Mouse (Mus musculus) bone marrow, adult 2 months (tissue): ENCODE data around the gene Cacna1e. TPM values are rescaled to one million over a fixed set of nuclear protein-coding genes. Genes with fewer than 3 reads are reported as not detected.

Experiments used
- H3K27ac ChIP-seq: fragments of 200-500 bp; 2 replicates; pipeline ENCODE4 v1.5.1; 2012; ENCODE audit warnings: low read depth, mild to moderate bottlenecking, control low read depth, inconsistent platforms, low read length; ENCODE audit not compliant: control insufficient read depth, poor library complexity, insufficient read depth
- H3K4me1 ChIP-seq: fragments of 200-500 bp; 2 replicates; pipeline ENCODE4 v1.6.1; 2011; ENCODE audit warnings: low read length; ENCODE audit not compliant: control insufficient read depth, insufficient read depth
- H3K4me3 ChIP-seq: fragments of 200-500 bp; replicated peaks from 2 replicates; pipeline ENCODE3; 2011; ENCODE audit warnings: mild to moderate bottlenecking, low read depth, low read length, control low read depth; ENCODE audit not compliant: control insufficient read depth
- CTCF ChIP-seq: fragments of 200-500 bp; IDR thresholded peaks from 2 replicates; pipeline ENCODE4 v1.5.1; 2011; ENCODE audit warnings: low read length, control low read depth; ENCODE audit not compliant: control insufficient read depth, insufficient read depth
- POLR2A ChIP-seq: fragments of 200-500 bp; IDR thresholded peaks from 2 replicates; pipeline ENCODE4 v1.6.1; 2011; ENCODE audit warnings: low read depth, mild to moderate bottlenecking, control low read depth, low read length, borderline replicate concordance; ENCODE audit not compliant: control insufficient read depth
- WGBS: fragments of 180-500 bp; shearing (Covaris S2); methylation state at CpG from one replicate; pipeline ENCODE4 v1.1.7; 2018; 5-methylcytosine and 5-hydroxymethylcytosine counted together
- polyA plus RNA-seq: library from polyadenylated mRNA; stranded (reverse); fragments of >200 nt; gene quantifications from 2 replicates; pipeline ENCODE4 v1.2.4, GENCODE M21; 2011; ENCODE audit warnings: low replicate concordance; ENCODE audit not compliant: missing spikeins, insufficient read depth, insufficient read length

The Cacna1e gene
- polyA plus RNA-seq, 1 experiment, result 13.6 TPM

DNA sequence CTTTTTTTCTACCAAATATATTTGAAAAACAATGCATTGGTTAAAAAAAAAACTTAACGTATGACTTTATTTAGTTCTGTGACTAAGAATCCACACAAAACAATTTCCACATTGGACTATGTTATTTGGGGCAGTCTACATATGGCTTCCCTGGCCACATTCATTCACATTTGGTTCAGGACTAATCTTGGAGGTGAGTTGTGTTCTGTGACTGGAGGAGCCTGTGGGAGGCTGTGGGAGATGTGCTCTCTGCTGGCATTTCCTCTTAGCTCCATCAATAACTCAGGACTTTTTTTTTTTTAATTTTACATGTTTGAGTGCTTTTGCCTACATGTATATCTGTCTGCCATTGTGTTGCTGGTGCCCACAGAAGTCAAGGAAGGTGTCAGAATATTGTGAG, 281.8 kb downstream of the Cacna1e start:
- Histone ChIP-seq H3K4me3 (no peak overlapping the region), H3K4me1 (no peaks in the 10 kb centered on the region), H3K27ac (no peak overlapping the region)
- WGBS, result 84% methylated on average over 1 of the region's 1 CpGs
- TF ChIP-seq CTCF (no peak), POLR2A (no peak)

DNA sequence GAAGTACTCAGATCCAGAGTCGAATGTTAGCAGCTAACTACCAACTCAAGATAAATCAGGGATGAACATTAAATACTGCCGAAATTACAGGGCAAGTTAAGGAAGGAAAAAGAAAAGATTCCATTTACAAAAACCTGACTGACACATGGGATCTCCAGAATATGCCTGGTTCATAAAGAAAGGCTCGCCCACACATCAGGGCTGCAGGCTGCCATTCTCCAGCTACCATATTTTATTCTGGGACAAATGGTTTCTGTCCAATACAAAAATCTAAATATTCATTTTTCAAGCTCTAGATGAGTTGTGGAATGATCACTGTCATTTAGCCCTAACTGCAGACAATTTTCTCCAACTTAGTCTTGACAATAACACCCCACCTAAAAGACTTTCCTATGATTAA, 301.8 kb downstream of the Cacna1e start:
- H3K4me3 ChIP-seq, result no peak overlapping the region
- H3K27ac ChIP-seq, result no peak overlapping the region
- H3K4me1 ChIP-seq, result no peaks in the 10 kb centered on the region
- WGBS, result 71% methylated on average over 3 of the region's 3 CpGs
- TF ChIP-seq POLR2A (no peak), CTCF (no peak)

DNA sequence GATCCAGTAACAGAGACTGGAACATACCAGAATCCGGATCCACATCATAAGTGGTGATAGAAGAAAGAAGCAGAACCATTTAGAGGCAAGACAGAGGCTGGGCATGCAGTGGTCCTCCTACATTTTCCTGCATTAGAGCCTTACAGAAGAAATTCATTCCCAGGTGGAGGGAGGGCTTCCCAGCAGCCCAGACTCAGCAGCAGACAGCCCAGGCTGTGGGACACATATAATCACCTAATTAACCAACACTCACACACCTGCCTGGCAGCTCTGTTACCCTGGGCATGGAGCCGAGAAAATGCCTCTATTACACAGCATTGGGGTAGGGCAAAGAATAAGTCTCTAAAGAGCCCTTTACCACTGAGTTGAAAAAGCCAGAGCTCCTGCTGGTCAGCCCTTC, 304.4 kb downstream of the Cacna1e start:
- TF ChIP-seq POLR2A (no peak), CTCF (no peak)
- no peak overlapping the region for H3K27ac ChIP-seq
- H3K4me3 ChIP-seq, result no peak overlapping the region
- WGBS, result 59% methylated on average over 2 of the region's 2 CpGs
- H3K4me1 ChIP-seq, result no peaks in the 10 kb centered on the region

DNA sequence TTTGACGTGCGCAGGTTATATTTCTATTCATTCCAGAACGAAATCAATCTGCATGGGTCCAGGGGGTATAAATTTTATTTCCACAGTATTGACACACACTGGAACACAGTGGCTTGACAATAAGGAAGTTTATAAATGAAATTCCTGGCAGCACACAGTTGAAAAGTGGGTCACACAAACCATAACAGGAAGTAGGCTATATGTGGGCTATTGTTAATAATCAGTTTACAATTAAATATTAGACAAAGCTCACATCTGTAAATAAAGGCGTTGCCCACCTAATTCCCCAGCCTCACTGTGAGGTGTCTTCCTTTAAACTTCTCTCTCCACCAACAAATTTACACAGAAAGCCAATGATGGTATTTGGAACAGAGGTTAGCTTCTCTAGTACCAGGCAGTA, 305.6 kb downstream of the Cacna1e start:
- H3K4me1 ChIP-seq, result no peaks in the 10 kb centered on the region
- TF ChIP-seq POLR2A, result no peak
- no peak for TF ChIP-seq CTCF
- no peak overlapping the region for H3K27ac ChIP-seq
- no peak overlapping the region for H3K4me3 ChIP-seq
- 75% methylated on average over 4 of the region's 4 CpGs for WGBS

DNA sequence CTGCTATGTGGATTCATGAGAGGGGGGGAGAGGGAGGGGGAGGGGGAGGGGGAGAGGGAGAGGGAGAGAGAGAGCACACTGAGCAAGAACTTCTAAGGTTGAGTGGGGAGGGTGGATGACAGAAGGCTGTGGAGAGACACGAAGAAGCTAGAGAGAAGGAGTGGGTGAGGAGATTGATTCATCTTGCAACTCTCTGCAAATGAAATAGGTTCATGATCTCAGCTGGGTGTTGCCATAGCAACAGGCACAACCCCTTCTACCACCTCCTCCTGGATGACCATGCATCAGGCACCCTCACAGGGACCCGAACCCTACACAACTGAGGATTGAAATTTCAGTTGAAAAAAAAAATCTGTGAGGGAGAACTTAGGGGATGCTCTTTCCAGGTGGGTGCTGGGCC, 307.9 kb downstream of the Cacna1e start:
- 64% methylated on average over 2 of the region's 2 CpGs for WGBS
- no peak for TF ChIP-seq CTCF
- TF ChIP-seq POLR2A, result no peak
- no peak overlapping the region for H3K27ac ChIP-seq

DNA sequence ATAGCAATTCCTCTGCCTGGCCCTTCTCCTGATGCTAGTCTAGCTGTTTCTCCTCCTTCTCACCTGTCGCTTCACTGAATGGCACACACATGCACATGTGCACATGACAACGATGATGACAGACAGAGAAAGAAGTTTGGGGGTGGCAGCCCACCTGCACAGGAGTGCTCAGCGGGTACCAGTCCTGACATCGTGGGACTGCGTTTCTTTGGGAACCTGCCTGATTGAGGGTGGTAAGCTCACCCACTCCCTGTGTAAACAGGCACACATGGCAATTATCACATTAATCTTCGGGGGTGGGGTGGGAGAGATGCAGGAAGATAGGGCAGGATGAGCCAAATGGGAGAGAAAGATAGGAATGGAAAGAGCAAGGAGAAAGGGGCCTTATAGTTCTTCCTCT, 318.3 kb downstream of the Cacna1e start:
- Histone ChIP-seq H3K4me3 (no peak overlapping the region), H3K4me1 (no peaks in the 10 kb centered on the region), H3K27ac (no peak overlapping the region)
- WGBS, result 77% methylated on average over 6 of the region's 6 CpGs
- no peak for TF ChIP-seq POLR2A
- TF ChIP-seq CTCF, result no peak

More for the DNA sequence above, 307.9 kb downstream of the Cacna1e start:
- Histone ChIP-seq H3K4me3 (no peak overlapping the region), H3K4me1 (no peaks in the 10 kb centered on the region)

DNA sequence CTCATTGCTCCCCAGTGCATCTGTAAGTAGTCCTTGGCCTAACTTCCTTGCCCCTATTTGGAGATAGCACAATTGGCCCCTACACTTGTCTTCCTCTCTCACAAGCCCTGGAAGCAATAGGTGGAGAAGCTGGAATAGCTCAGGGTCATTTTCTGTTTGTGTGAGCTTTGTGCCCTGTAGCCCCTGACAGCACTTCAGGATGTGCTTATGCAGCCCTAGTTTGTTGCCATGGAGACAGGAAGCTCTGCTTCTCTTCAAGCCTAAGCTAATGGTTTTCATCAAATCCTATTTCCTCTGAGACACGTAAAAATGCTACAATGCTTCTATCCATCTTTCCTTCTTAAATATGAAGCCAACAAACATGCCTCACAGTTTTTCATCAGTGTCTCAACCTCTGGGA, 328.5 kb downstream of the Cacna1e start:
- 11% methylated on average over 1 of the region's 1 CpGs for WGBS
- H3K27ac ChIP-seq, result no peak overlapping the region
- TF ChIP-seq CTCF (no peak), POLR2A (no peak)

DNA sequence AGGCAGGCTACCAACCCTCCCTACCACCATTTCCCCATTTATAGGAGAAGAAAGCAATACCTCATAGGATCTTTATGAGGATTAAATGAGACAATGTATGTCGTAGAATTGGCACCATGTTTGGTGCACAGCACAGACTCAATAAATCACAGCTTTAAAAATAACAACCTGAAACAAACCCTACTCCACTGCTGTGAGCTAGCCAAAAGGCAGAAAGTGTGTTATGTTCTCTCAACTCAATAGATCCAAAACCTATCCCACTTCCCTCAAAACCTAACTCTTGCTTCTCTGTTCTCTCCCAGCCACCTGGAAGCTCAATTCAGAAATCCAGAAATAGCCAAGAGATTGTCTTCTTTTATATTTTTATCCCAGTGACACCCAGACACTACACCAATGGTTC, 331.2 kb downstream of the Cacna1e start:
- Histone ChIP-seq H3K4me3 (no peak overlapping the region), H3K27ac (no peak overlapping the region), H3K4me1 (no peaks in the 10 kb centered on the region)
- no peak for TF ChIP-seq CTCF
- no peak for TF ChIP-seq POLR2A
- 62% methylated on average over 1 of the region's 1 CpGs for WGBS

More for the DNA sequence above, 328.5 kb downstream of the Cacna1e start:
- Histone ChIP-seq H3K4me3 (no peak overlapping the region), H3K4me1 (no peaks in the 10 kb centered on the region)

DNA sequence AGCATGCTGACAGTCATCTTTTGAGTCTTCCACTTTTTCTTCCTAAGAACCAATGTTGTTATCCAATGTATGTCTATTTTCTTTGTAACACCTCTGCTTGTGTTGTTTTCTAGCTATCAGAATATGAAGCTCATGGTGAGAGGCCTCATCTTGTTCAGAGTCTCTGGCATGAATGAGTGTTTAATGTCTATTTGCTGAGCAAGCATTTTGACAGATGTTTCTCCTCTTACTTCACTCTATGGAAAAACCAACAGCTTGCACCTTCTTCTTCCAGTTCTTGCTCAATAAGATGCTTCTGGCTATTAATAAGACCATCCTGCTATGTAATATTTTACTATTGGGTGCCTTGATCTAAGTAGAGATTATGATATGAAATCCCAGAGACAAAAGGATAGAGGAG, 346.9 kb downstream of the Cacna1e start:
- H3K4me1 ChIP-seq, result no peaks in the 10 kb centered on the region
- no peak overlapping the region for H3K27ac ChIP-seq
- H3K4me3 ChIP-seq, result no peak overlapping the region
- TF ChIP-seq CTCF, result no peak
- TF ChIP-seq POLR2A, result no peak

DNA sequence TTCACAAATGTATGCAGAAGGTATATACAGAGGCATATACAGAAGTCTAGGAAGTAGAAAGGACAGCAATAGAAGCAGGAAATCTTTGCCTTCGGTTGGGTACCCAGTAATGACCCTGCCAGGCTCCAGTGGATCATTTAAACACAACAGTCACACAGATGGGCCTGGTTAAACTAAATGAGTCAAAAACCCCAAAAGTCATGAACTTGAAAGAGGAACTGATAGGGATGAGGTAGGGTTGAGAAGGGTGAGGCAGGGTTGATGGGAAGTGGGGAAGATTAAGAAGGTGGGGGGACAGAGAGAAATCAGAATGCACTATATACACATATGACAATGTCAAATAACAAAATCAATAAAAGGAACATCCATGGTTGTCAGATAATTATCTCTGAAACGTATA, 347.5 kb downstream of the Cacna1e start:
- Histone ChIP-seq H3K4me3 (no peak overlapping the region), H3K27ac (no peak overlapping the region), H3K4me1 (no peaks in the 10 kb centered on the region)
- TF ChIP-seq POLR2A (no peak), CTCF (no peak)
- WGBS, result 72% methylated on average over 2 of the region's 2 CpGs
